Mouse (Mus musculus) CH12.LX (cell line): ENCODE data around the gene Gpr21. TPM values are rescaled to one million over a fixed set of nuclear protein-coding genes. Genes with fewer than 3 reads are reported as not detected.

Experiments
- DNase-seq: peaks from one replicate; pipeline ENCODE4 v3.0.0-alpha.2; 2013; ENCODE audit errors: extremely low read depth
- H3K27ac ChIP-seq: 2 replicates; pipeline ENCODE4 v1.5.1; 2012; ENCODE audit warnings: low read depth, mild to moderate bottlenecking, control low read depth, moderate library complexity; ENCODE audit not compliant: insufficient read depth
- H3K27me3 ChIP-seq: replicated peaks from 2 replicates; pipeline ENCODE3; 2012; ENCODE audit warnings: inconsistent platforms
- H3K36me3 ChIP-seq, 2 experiments: replicated peaks in 1 of 2; 2 replicates each; pipeline versions ENCODE3 to v1.6.1; 2012; ENCODE audit warnings: inconsistent platforms in 1 of 2, low read length in 1 of 2, mild to moderate bottlenecking in 1 of 2, mixed read lengths in 1 of 2, moderate library complexity in 1 of 2; ENCODE audit not compliant: control insufficient read depth in 1 of 2, insufficient read depth in 1 of 2
- H3K4me1 ChIP-seq, 2 experiments: 2 replicates each; pipeline ENCODE4 v1.6.1; 2012; ENCODE audit warnings: inconsistent platforms in 1 of 2, moderate library complexity in 1 of 2; ENCODE audit not compliant: insufficient read depth in 2 of 2, control insufficient read depth in 1 of 2
- H3K4me2 ChIP-seq: 2 replicates; pipeline ENCODE4 v1.6.1; 2012; ENCODE audit warnings: low read depth, mild to moderate bottlenecking, control low read depth; ENCODE audit not compliant: poor library complexity, insufficient read depth, severe bottlenecking
- H3K4me3 ChIP-seq, 3 experiments: fragments of 150-350 bp in 1 of 3; sonication (generic) in 1 of 3; replicated peaks in 1 of 3; 2 replicates each; pipeline versions ENCODE3 to v1.5.1; 2011 to 2012; ENCODE audit warnings: low read depth in 2 of 3, low read length in 2 of 3, mild to moderate bottlenecking in 2 of 3, moderate library complexity in 2 of 3, control low read depth in 1 of 3, improper control_type of control experiment in 1 of 3, inconsistent platforms in 1 of 3, mixed read lengths in 1 of 3; ENCODE audit not compliant: poor library complexity in 1 of 3
- H3K79me2 ChIP-seq: replicated peaks from 2 replicates; pipeline ENCODE4 v1.6.1; 2012; ENCODE audit warnings: mild to moderate bottlenecking, moderate library complexity; ENCODE audit not compliant: control insufficient read depth, poor library complexity, insufficient read depth, severe bottlenecking; ENCODE audit errors: extremely low read depth
- H3K9ac ChIP-seq: 2 replicates; pipeline ENCODE4 v1.6.1; 2012; ENCODE audit warnings: low read depth, mild to moderate bottlenecking, control low read depth, moderate library complexity; ENCODE audit not compliant: insufficient read depth
- H3K9me3 ChIP-seq: replicated peaks from 2 replicates; pipeline ENCODE3; 2012; ENCODE audit warnings: low read length, inconsistent platforms, mixed read lengths
- BHLHE40 ChIP-seq: IDR thresholded peaks from 2 replicates; pipeline ENCODE4 v1.6.1; 2011; ENCODE audit warnings: mild to moderate bottlenecking, low read depth, low read length, improper control_type of control experiment
- CHD1 ChIP-seq: IDR thresholded peaks from 2 replicates; pipeline ENCODE4 v1.6.1; 2012; ENCODE audit warnings: low read depth, low read length, improper control_type of control experiment, inconsistent platforms
- CTCF ChIP-seq, 2 experiments: IDR thresholded peaks in 1 of 2; conservative IDR thresholded peaks in 1 of 2; 2 replicates each; pipeline ENCODE4 v1.5.1; 2011 to 2012; ENCODE audit warnings: low read depth in 2 of 2, low read length in 2 of 2, improper control_type of control experiment in 1 of 2, inconsistent platforms in 1 of 2, mild to moderate bottlenecking in 1 of 2, moderate library complexity in 1 of 2
- HCFC1 ChIP-seq: IDR thresholded peaks from 2 replicates; pipeline ENCODE4 v1.6.1; 2012; ENCODE audit warnings: low read depth, mild to moderate bottlenecking, inconsistent platforms, low read length, improper control_type of control experiment
- JUND ChIP-seq: conservative IDR thresholded peaks from 2 replicates; pipeline ENCODE4 v1.6.1; 2011; ENCODE audit warnings: low read depth, low read length, improper control_type of control experiment
- MAZ ChIP-seq: IDR thresholded peaks from 2 replicates; pipeline ENCODE4 v1.6.1; 2012; ENCODE audit warnings: low read depth, mild to moderate bottlenecking, inconsistent platforms, low read length, improper control_type of control experiment, moderate library complexity
- MEF2A ChIP-seq: IDR thresholded peaks from 2 replicates; pipeline ENCODE4 v1.6.1; 2014; ENCODE audit warnings: low read depth, mild to moderate bottlenecking, inconsistent platforms, low read length, improper control_type of control experiment, borderline replicate concordance
- MXI1 ChIP-seq: IDR thresholded peaks from 2 replicates; pipeline ENCODE4 v1.6.1; 2011; ENCODE audit warnings: mild to moderate bottlenecking, low read depth, low read length, improper control_type of control experiment
- MYC ChIP-seq: IDR thresholded peaks from 2 replicates; pipeline ENCODE4 v1.6.1; 2011; ENCODE audit warnings: low read depth, mild to moderate bottlenecking, improper control_type of control experiment, low read length
- NELFE ChIP-seq: IDR thresholded peaks from 2 replicates; pipeline ENCODE4 v1.6.1; 2011; ENCODE audit warnings: low read depth, low read length, improper control_type of control experiment
- POLR2A ChIP-seq: IDR thresholded peaks from 2 replicates; pipeline ENCODE4 v1.6.1; 2011; ENCODE audit warnings: low read depth, mild to moderate bottlenecking, improper control_type of control experiment, low read length
- RCOR1 ChIP-seq: conservative IDR thresholded peaks from 2 replicates; pipeline ENCODE4 v1.6.1; 2012; ENCODE audit warnings: low read depth, mild to moderate bottlenecking, inconsistent platforms, low read length, improper control_type of control experiment
- SMC3 ChIP-seq: IDR thresholded peaks from 2 replicates; pipeline ENCODE4 v1.6.1; 2011; ENCODE audit warnings: low read depth, low read length, improper control_type of control experiment
- USF1 ChIP-seq: IDR thresholded peaks from 2 replicates; pipeline ENCODE4 v1.6.1; 2014; ENCODE audit warnings: low read depth, mild to moderate bottlenecking, inconsistent platforms, low read length, improper control_type of control experiment
- USF2 ChIP-seq: conservative IDR thresholded peaks from 2 replicates; pipeline ENCODE4 v1.6.1; 2011; ENCODE audit warnings: low read depth, low read length, improper control_type of control experiment
- ZC3H11A ChIP-seq: IDR thresholded peaks from 2 replicates; pipeline ENCODE4 v1.6.1; 2012; ENCODE audit warnings: low read depth, mild to moderate bottlenecking, inconsistent platforms, low read length, improper control_type of control experiment
- ZKSCAN1 ChIP-seq: IDR thresholded peaks from 2 replicates; pipeline ENCODE4 v1.6.1; 2012; ENCODE audit warnings: low read depth, inconsistent platforms, low read length, improper control_type of control experiment, borderline replicate concordance
- ZNF384 ChIP-seq: IDR thresholded peaks from 2 replicates; pipeline ENCODE4 v1.6.1; 2012; ENCODE audit warnings: low read depth, low read length, improper control_type of control experiment, inconsistent platforms
- dilution Hi-C: fragments of 300-500 bp; cut with MboI; formaldehyde crosslinking; loops from 2 replicates; pipeline ENCODE4 v1.14.3; 2020; ENCODE audit warnings: low sequenced_read_pairs; ENCODE audit not compliant: extremely low pct_unique_long_range_greater_than_20kb, extremely low pct_ligation_motif_present
- in situ Hi-C: fragments of 300-500 bp; cut with MboI; formaldehyde crosslinking; loops from 3 replicates; pipeline ENCODE4 v1.14.3; 2019; ENCODE audit warnings: low sequenced_read_pairs, low pct_ligation_motif_present, low pct_unique_long_range_greater_than_20kb, mixed read lengths
- polyA plus RNA-seq: library from polyadenylated mRNA; unstranded; fragments of >175 nt; gene quantifications from 2 replicates; pipeline ENCODE4 v1.2.1, GENCODE M21; 2012; ENCODE audit warnings: low read depth; ENCODE audit not compliant: insufficient read length
- total RNA-seq, 2 experiments: library from RNA; depleted of rRNA; stranded (reverse); fragments of 300-350 nt in 1 of 2; fragments of >200 nt in 1 of 2; gene quantifications; 2 replicates each; pipeline ENCODE4 v1.2.3; 2012 to 2014

Gene Gpr21
- total and polyA plus RNA-seq, 3 experiments = 0.25 TPM; not detected in 2

DNA sequence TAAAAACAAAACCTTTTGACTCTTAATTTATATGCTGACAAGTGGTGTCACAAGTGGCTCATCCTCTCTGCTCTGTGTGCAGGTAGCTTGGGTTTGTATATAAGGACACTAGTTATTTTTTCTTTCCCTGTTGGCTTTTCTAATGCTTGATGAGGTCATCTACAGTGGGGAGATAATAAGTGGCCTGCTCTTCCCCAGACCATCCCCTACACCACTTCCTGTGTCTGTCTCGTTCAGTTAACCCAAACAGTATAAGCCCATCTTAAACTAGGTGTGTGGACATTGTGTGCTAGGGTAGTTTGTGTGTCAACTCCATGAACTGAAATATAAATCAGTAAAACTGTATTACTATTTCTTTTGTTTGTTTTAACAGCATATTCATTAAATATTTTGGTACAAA, 49.9 kb downstream of the Gpr21 start:
- Histone ChIP-seq H3K9me3 (no peaks in the 10 kb centered on the region), H3K79me2 (no peaks in the 10 kb centered on the region), H3K4me2 (no peak overlapping the region), H3K27me3 (no peaks in the 10 kb centered on the region), H3K4me3 (no peak overlapping the region), H3K27ac (no peak overlapping the region), H3K9ac (no peak overlapping the region), H3K36me3 (peaks cover 57 to 84% of the 10 kb centered on the region in 2 experiments), H3K4me1 (peaks cover 6 to 8% of the 10 kb centered on the region in 2 experiments)
- in situ Hi-C loops (no loop called here), dilution Hi-C loops (no loop called here)
- DNase-seq = no peak
- no peak for TF ChIP-seq SMC3
- no peak for TF ChIP-seq BHLHE40
- TF ChIP-seq RCOR1 = no peak
- TF ChIP-seq JUND = no peak
- TF ChIP-seq MEF2A = no peak
- no peak for TF ChIP-seq HCFC1
- no peak for TF ChIP-seq POLR2A
- TF ChIP-seq MYC = no peak
- TF ChIP-seq NELFE = no peak
- no peak for TF ChIP-seq ZKSCAN1
- no peak for TF ChIP-seq USF1
- no peak for TF ChIP-seq USF2
- TF ChIP-seq MAZ = no peak
- TF ChIP-seq ZNF384 = no peak
- no peak for TF ChIP-seq CTCF (conservative IDR thresholded peaks at IDR 0.05 in 1 of 2, IDR thresholded peaks at IDR 0.05 in 1 of 2; ENCODE audit: low read depth in 2 of 2, low read length in 2 of 2)
- TF ChIP-seq MXI1 = no peak

DNA sequence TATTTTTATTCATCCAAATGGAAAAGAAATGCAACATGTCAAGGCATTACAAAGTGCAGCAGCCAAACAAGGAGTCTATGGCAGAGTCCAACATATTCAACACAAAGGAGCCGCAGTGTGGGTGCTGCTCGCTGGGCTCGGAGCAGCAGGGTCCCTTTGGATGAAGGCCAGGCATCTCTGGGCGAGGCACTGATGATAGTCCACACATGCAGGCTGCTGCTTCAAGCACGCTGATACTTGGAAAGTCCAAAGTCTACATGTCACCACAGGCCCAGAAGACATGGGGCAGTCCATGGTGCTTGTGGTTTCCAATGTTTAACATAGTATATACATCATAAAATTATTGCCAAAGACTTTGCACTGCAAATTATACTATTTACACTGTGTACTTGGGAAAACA, 53.8 kb downstream of the Gpr21 start:
- dilution Hi-C loops (no loop called here), in situ Hi-C loops (no loop called here)
- no peak for DNase-seq

More for the DNA sequence above, 53.8 kb downstream of the Gpr21 start:
- Histone ChIP-seq H3K4me3 (no peak overlapping the region), H3K4me1 (peaks cover 5 to 6% of the 10 kb centered on the region in 2 experiments), H3K9ac (no peak overlapping the region), H3K27me3 (no peaks in the 10 kb centered on the region), H3K36me3 (peaks cover 41 to 74% of the 10 kb centered on the region in 2 experiments), H3K9me3 (no peaks in the 10 kb centered on the region), H3K79me2 (no peaks in the 10 kb centered on the region), H3K4me2 (no peak overlapping the region), H3K27ac (no peak overlapping the region)
- TF ChIP-seq CHD1 = 0 out of 2 replicates have a peak, but pooled peaks have one; percentile 56
- TF ChIP-seq ZC3H11A = no peak

Other genes with a start within 250 kb of the Gpr21 start
- gene Olfr368, start 189.8 kb upstream of the Gpr21 start, total RNA-seq (2012; rRNA removed) = not detected in 2 replicates
- gene Olfr368, start 189.8 kb upstream of the Gpr21 start, total RNA-seq (2014; rRNA removed) = not detected in 2 replicates
- gene Olfr368, start 189.8 kb upstream of the Gpr21 start, polyA plus RNA-seq = not detected in 2 replicates
- 48.4 and 55.7 TPM in 2 replicates for gene Pdcl, start 157.0 kb upstream of the Gpr21 start, total RNA-seq (2012; rRNA removed)
- gene Pdcl, start 157.0 kb upstream of the Gpr21 start, total RNA-seq (2014; rRNA removed) = 103 and 123 TPM in 2 replicates
- 115 and 144 TPM in 2 replicates for gene Pdcl, start 157.0 kb upstream of the Gpr21 start, polyA plus RNA-seq
- gene Rc3h2, start 93.4 kb upstream of the Gpr21 start, total RNA-seq (2012; rRNA removed) = 6.2 and 8.0 TPM in 2 replicates
- gene Rc3h2, start 93.4 kb upstream of the Gpr21 start, total RNA-seq (2014; rRNA removed) = 7.9 and 10.1 TPM in 2 replicates
- gene Rc3h2, start 93.4 kb upstream of the Gpr21 start, polyA plus RNA-seq = 4.2 and 5.7 TPM in 2 replicates
- gene Zbtb26, start 73.2 kb upstream of the Gpr21 start, total RNA-seq (2012; rRNA removed) = 7.4 and 7.5 TPM in 2 replicates
- gene Zbtb26, start 73.2 kb upstream of the Gpr21 start, total RNA-seq (2014; rRNA removed) = 6.3 and 6.8 TPM in 2 replicates
- gene Zbtb26, start 73.2 kb upstream of the Gpr21 start, polyA plus RNA-seq = 3.9 and 4.1 TPM in 2 replicates
- 6.7 and 9.6 TPM in 2 replicates for gene Zbtb6, start 73.2 kb upstream of the Gpr21 start, total RNA-seq (2012; rRNA removed)
- gene Zbtb6, start 73.2 kb upstream of the Gpr21 start, total RNA-seq (2014; rRNA removed) = 23.3 and 26.3 TPM in 2 replicates
- gene Zbtb6, start 73.2 kb upstream of the Gpr21 start, polyA plus RNA-seq = 6.2 and 9.2 TPM in 2 replicates
- 17.5 and 19.4 TPM in 2 replicates for gene Rabgap1, start 73.1 kb upstream of the Gpr21 start, total RNA-seq (2012; rRNA removed)
- 21.9 and 23.9 TPM in 2 replicates for gene Rabgap1, start 73.1 kb upstream of the Gpr21 start, total RNA-seq (2014; rRNA removed)
- 16.6 and 18.1 TPM in 2 replicates for gene Rabgap1, start 73.1 kb upstream of the Gpr21 start, polyA plus RNA-seq
- gene Strbp, start 187.5 kb downstream of the Gpr21 start, total RNA-seq (2012; rRNA removed) = 38.4 and 40.1 TPM in 2 replicates
- gene Strbp, start 187.5 kb downstream of the Gpr21 start, total RNA-seq (2014; rRNA removed) = 48.5 and 57.9 TPM in 2 replicates
- 61.8 and 67.9 TPM in 2 replicates for gene Strbp, start 187.5 kb downstream of the Gpr21 start, polyA plus RNA-seq